Mouse (Mus musculus) cortical plate, adult 2 months (tissue): ENCODE data around the gene Acp5.

ENCODE experiments used
- CTCF ChIP-seq: fragments of 200-500 bp; IDR thresholded peaks from 2 replicates; pipeline ENCODE4 v1.5.1; 2011; ENCODE audit warnings: mild to moderate bottlenecking, control low read depth, low read length; ENCODE audit not compliant: insufficient read depth; ENCODE audit errors: extremely low read depth
- POLR2A ChIP-seq: fragments of 200-500 bp; IDR thresholded peaks from 2 replicates; pipeline ENCODE4 v1.6.1; 2011; ENCODE audit warnings: mild to moderate bottlenecking, low read length, control low read depth; ENCODE audit not compliant: insufficient read depth; ENCODE audit errors: extremely low read depth

GRCm38 (mm10) chr9:22125246-22126027, 10.1 kb downstream of the Acp5 start:
- TF ChIP-seq POLR2A (no peak), CTCF (no peak)
